15 mouse cellular contexts compared by ENCODE assay signal in the genomic region with DNA sequence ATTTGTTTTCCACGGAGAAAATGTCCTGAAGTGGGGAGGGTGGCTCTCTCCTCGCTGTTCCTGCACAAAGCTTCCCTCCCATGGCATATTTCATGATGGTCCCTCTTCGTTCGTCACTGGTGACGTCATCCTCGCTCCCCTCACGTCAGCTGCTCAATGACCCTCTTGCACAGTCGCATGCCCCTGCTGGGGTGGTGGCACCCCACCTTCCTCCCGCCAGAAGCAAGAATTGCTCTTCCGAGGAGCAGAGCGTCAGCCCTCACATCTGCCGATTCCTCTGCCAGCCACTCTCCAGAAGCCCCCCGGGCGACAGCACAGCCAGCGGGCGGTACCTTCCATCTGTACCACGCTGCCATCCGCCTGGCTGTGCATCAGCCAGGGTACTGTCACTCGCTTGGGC. TPM values are rescaled to one million over a fixed set of nuclear protein-coding genes. Genes with fewer than 3 reads are reported as not detected.
A peak's percentile ranks its signal among the peaks of the same experiment; 100 is the strongest.
DNase-seq lines count a peak whose midpoint lies in the region; ATAC-seq and TF ChIP-seq lines count a peak whose summit lies in the region.
"Had no signal": no experiment of that assay in that cellular context is flagged by ENCODE, and none has a peak within 500 bp of the region (broad histone marks: within the 10 kb centered on the region; RNA-seq: fewer than 3 reads in every experiment).

No protein-coding gene starts in this region.

- ATAC-seq in embryonic facial prominence, embryonic 12.5 days (ENCODE audit: insufficient number of reproducible peaks, insufficient read depth, low FRiP score, low TSS enrichment) = no peak
- peak; percentile 43; the same call in 1 of the 2 replicates for ATAC-seq in hindbrain, embryonic 13.5 days (ENCODE audit: low FRiP score)

- DNase-seq in retina, postnatal 1 day = peak; percentile 74
- no peak for DNase-seq in retina, embryonic 14.5 days (ENCODE audit: low spot score)
- DNase-seq in kidney, postnatal 10 days = no peak
- no peak for DNase-seq in heart, adult 8-10 months (ENCODE audit: low spot score)
- DNase-seq: cerebellum, adult 11-12 months; embryo, embryonic 11 days; kidney, adult 8-10 months; layer of hippocampus, postnatal 36 days had no signal

- TF ChIP-seq CTCF in olfactory bulb, adult 2 months (IDR thresholded peaks at IDR 0.05; ENCODE audit: insufficient read depth, low read depth, low read length) = no peak

- no peaks in the 10 kb centered on the region for H3K36me3 ChIP-seq in embryonic facial prominence, embryonic 12.5 days
- H3K36me3 ChIP-seq in hindbrain, embryonic 13.5 days = no peaks in the 10 kb centered on the region
- H3K36me3 ChIP-seq: G1E; stomach, embryonic 15.5 days had no signal

- WGBS in embryonic facial prominence, embryonic 12.5 days = 42% methylated on average over 19 of the region's 19 CpGs
- WGBS in hindbrain, embryonic 13.5 days = 33% methylated on average over 19 of the region's 19 CpGs
- WGBS in olfactory bulb, adult 2 months = 11% methylated on average over 19 of the region's 19 CpGs

- H3K9me3 ChIP-seq in embryonic facial prominence, embryonic 12.5 days = no peaks in the 10 kb centered on the region
- no peaks in the 10 kb centered on the region for H3K9me3 ChIP-seq in hindbrain, embryonic 13.5 days
- H3K9me3 ChIP-seq: G1E; stomach, embryonic 15.5 days had no signal

- H3K9ac ChIP-seq in embryonic facial prominence, embryonic 12.5 days = no peak overlapping the region
- no peak overlapping the region; the same call in 1 of the 2 replicates for H3K9ac ChIP-seq in hindbrain, embryonic 13.5 days
- H3K9ac ChIP-seq: liver, embryonic 14.5 days; stomach, embryonic 15.5 days had no signal

- peaks cover 10% of the 10 kb centered on the region for H3K4me1 ChIP-seq in embryonic facial prominence, embryonic 12.5 days
- peaks cover 32% of the 10 kb centered on the region for H3K4me1 ChIP-seq in hindbrain, embryonic 13.5 days (replicated peaks)
- H3K4me1 ChIP-seq in olfactory bulb, adult 2 months (ENCODE audit: control insufficient read depth, insufficient read depth, low read length) = peaks cover 53% of the 10 kb centered on the region

- H3K4me3 ChIP-seq in embryonic facial prominence, embryonic 12.5 days = no peak overlapping the region
- H3K4me3 ChIP-seq in hindbrain, embryonic 13.5 days = 0 out of 2 replicates have a peak overlapping the region, but pooled peaks have one; percentile 14
- H3K4me3 ChIP-seq in olfactory bulb, adult 2 months (ENCODE audit: insufficient read depth, low read depth, low read length) = peak overlapping the region; percentile 23; the same call in 1 of the 2 replicates
- H3K4me3 ChIP-seq: stomach, embryonic 15.5 days had no signal

- H3K27me3 ChIP-seq in embryonic facial prominence, embryonic 12.5 days = no peaks in the 10 kb centered on the region
- H3K27me3 ChIP-seq in hindbrain, embryonic 13.5 days = 0 out of 2 replicates have a peak, but pooled peaks cover 2% of the 10 kb centered on the region
- H3K27me3 ChIP-seq: stomach, embryonic 15.5 days had no signal

- H3K27ac ChIP-seq in embryonic facial prominence, embryonic 12.5 days = no peak overlapping the region
- peak overlapping the region; percentile 85 for H3K27ac ChIP-seq in hindbrain, embryonic 13.5 days
- H3K27ac ChIP-seq in olfactory bulb, adult 2 months (ENCODE audit: insufficient read depth, low read depth, low read length) = peak overlapping the region; percentile 44
- H3K27ac ChIP-seq: liver, embryonic 14.5 days; macrophage; stomach, embryonic 15.5 days had no signal

- 0 out of 2 replicates have a peak overlapping the region, but pooled peaks have one; percentile 14 for H3K4me2 ChIP-seq in embryonic facial prominence, embryonic 12.5 days (replicated peaks)
- H3K4me2 ChIP-seq in hindbrain, embryonic 13.5 days = peak overlapping the region; percentile 37
- H3K4me2 ChIP-seq: stomach, embryonic 15.5 days had no signal

- no peak for TF ChIP-seq POLR2A in olfactory bulb, adult 2 months (IDR thresholded peaks at IDR 0.05; ENCODE audit: insufficient read depth, low read depth, low read length)

RNA-seq across cellular contexts. Expression of a gene that starts 45.7 kb away (rescaled TPM):
- polyA plus RNA-seq in embryonic facial prominence, embryonic 12.5 days (2016; fragmentation: Nextera tagmentation; extraction: Ambion mirVana) = 13.0 and 15.8 TPM in 2 replicates
- 20.1 and 23.4 TPM in 2 replicates for polyA plus RNA-seq in hindbrain, embryonic 13.5 days (2015; fragmentation: Nextera tagmentation; extraction: Ambion mirVana)
- polyA plus RNA-seq in olfactory bulb, adult 2 months (2012; ENCODE audit: insufficient read depth, insufficient read length, low replicate concordance, missing spikeins) = not detected in 2 replicates
- total RNA-seq in heart, adult 8-10 months (2022) = 10 to 100 TPM; 19.0 to 34.0 (median 30.2) TPM
